ENCODE assay signal across 17 mouse cellular contexts in genomic region chr4:65813500-65814175, GRCm38 (mm10).
A peak's percentile ranks its signal among the peaks of the same experiment; 100 is the strongest.
DNase-seq lines count a peak whose midpoint lies in the region; ATAC-seq and TF ChIP-seq lines count a peak whose summit lies in the region.
"Had no signal": no experiment of that assay in that cellular context is flagged by ENCODE, and none has a peak within 500 bp of the region (broad histone marks: within the 10 kb centered on the region; RNA-seq: fewer than 3 reads in every experiment).

No protein-coding gene starts in this region.

- TF ChIP-seq CTCF in heart, adult 2 months (IDR thresholded peaks at IDR 0.05) = no peak

- H3K4me3 ChIP-seq in heart, adult 2 months = no peak overlapping the region
- H3K4me3 ChIP-seq in heart, embryonic 13.5 days = no peak overlapping the region
- no peak overlapping the region for H3K4me3 ChIP-seq in heart, embryonic 16.5 days (ENCODE audit: low read length)
- H3K4me3 ChIP-seq: embryonic facial prominence, embryonic 10.5 days; forebrain, embryonic 15.5 days; hindbrain, embryonic 10.5 days; intestine, embryonic 15.5 days; kidney, embryonic 15.5 days had no signal

- WGBS in heart, adult 2 months = 37% methylated on average over 1 of the region's 1 CpGs
- 33% methylated on average over 1 of the region's 1 CpGs for WGBS in heart, embryonic 13.5 days
- WGBS in heart, embryonic 16.5 days = 42% methylated on average over 1 of the region's 1 CpGs

- no peak for TF ChIP-seq EP300 in heart, adult 2 months (IDR thresholded peaks at IDR 0.05; ENCODE audit: insufficient read depth, low read depth, low read length)

- TF ChIP-seq POLR2A in heart, adult 2 months (IDR thresholded peaks at IDR 0.05; ENCODE audit: insufficient read depth, low read depth, low read length) = no peak

- no peaks in the 10 kb centered on the region for H3K9me3 ChIP-seq in heart, embryonic 13.5 days
- no peaks in the 10 kb centered on the region for H3K9me3 ChIP-seq in heart, embryonic 16.5 days (replicated peaks; ENCODE audit: control insufficient read depth, low read length)
- H3K9me3 ChIP-seq: embryonic facial prominence, embryonic 10.5 days; forebrain, embryonic 15.5 days; hindbrain, embryonic 10.5 days; intestine, embryonic 15.5 days; kidney, embryonic 15.5 days had no signal

- H3K27me3 ChIP-seq in heart, adult 2 months (ENCODE audit: control insufficient read depth, insufficient read depth, low read length) = no peaks in the 10 kb centered on the region
- H3K27me3 ChIP-seq in heart, embryonic 13.5 days (replicated peaks) = no peaks in the 10 kb centered on the region
- no peaks in the 10 kb centered on the region for H3K27me3 ChIP-seq in heart, embryonic 16.5 days (ENCODE audit: control insufficient read depth, insufficient read depth, low read length)
- H3K27me3 ChIP-seq: forebrain, embryonic 15.5 days; intestine, embryonic 15.5 days; kidney, embryonic 15.5 days had no signal

- no peaks in the 10 kb centered on the region for H3K36me3 ChIP-seq in heart, adult 2 months (ENCODE audit: control insufficient read depth, insufficient read depth, low read length)
- no peaks in the 10 kb centered on the region for H3K36me3 ChIP-seq in heart, embryonic 13.5 days
- H3K36me3 ChIP-seq in heart, embryonic 16.5 days (ENCODE audit: control insufficient read depth, insufficient read depth) = no peaks in the 10 kb centered on the region
- H3K36me3 ChIP-seq: embryonic facial prominence, embryonic 10.5 days; forebrain, embryonic 15.5 days; hindbrain, embryonic 10.5 days; intestine, embryonic 15.5 days; kidney, embryonic 15.5 days had no signal

- peak overlapping the region; percentile 33; the same call in 1 of the 2 replicates for H3K4me2 ChIP-seq in heart, embryonic 13.5 days
- no peak overlapping the region for H3K4me2 ChIP-seq in heart, embryonic 16.5 days (ENCODE audit: low read depth, low read length)
- H3K4me2 ChIP-seq: forebrain, embryonic 15.5 days; hindbrain, embryonic 14.5 days; intestine, embryonic 15.5 days; kidney, embryonic 15.5 days had no signal

- no peak for DNase-seq in heart, adult 2 months
- no peak for DNase-seq in heart, postnatal 14 days
- DNase-seq in heart, postnatal 36 days = no peak
- peak; percentile 1 for DNase-seq in skeletal muscle tissue, adult 2 months (ENCODE audit: low read depth, low spot score)
- no peak for DNase-seq in cerebellum, adult 9-11 months
- DNase-seq: adrenal gland, adult 2 months; adrenal gland, postnatal 25 days; gastrocnemius, postnatal 36 days; kidney, adult 18-20 months had no signal

- intact Hi-C loops in heart, adult 2 months (cut with DNase I) = loop anchor here (10.0 kb wide), 1 partner anchor 211 kb away; no protein-coding TSS in a partner anchor
- intact Hi-C loops in heart, postnatal 14 days (cut with DNase I) = no loop called here
- intact Hi-C loops in heart, postnatal 36 days (cut with DNase I) = no loop called here

- peaks cover 1% of the 10 kb centered on the region for H3K4me1 ChIP-seq in heart, adult 2 months (ENCODE audit: control insufficient read depth, insufficient read depth, low read length)
- H3K4me1 ChIP-seq in heart, embryonic 13.5 days = peaks cover 17% of the 10 kb centered on the region
- peaks cover 7% of the 10 kb centered on the region for H3K4me1 ChIP-seq in heart, embryonic 16.5 days (ENCODE audit: control insufficient read depth, insufficient read depth, low read length)
- H3K4me1 ChIP-seq: embryonic facial prominence, embryonic 10.5 days; forebrain, embryonic 15.5 days; hindbrain, embryonic 10.5 days; intestine, embryonic 15.5 days; kidney, embryonic 15.5 days had no signal

- H3K9ac ChIP-seq in heart, adult 2 months (ENCODE audit: low read depth, low read length) = no peak overlapping the region
- H3K9ac ChIP-seq in heart, embryonic 13.5 days = no peak overlapping the region
- no peak overlapping the region for H3K9ac ChIP-seq in heart, embryonic 16.5 days (ENCODE audit: low read length)
- H3K9ac ChIP-seq: forebrain, embryonic 15.5 days; hindbrain, embryonic 14.5 days; intestine, embryonic 15.5 days; kidney, embryonic 15.5 days had no signal

- no peaks in the 10 kb centered on the region for H3K79me2 ChIP-seq in heart, adult 2 months (replicated peaks; ENCODE audit: control insufficient read depth, insufficient read depth, low read length)

- ATAC-seq in heart, embryonic 13.5 days (ENCODE audit: extremely low read depth, insufficient number of reproducible peaks, low FRiP score, low TSS enrichment) = peak; percentile 54; the same call in 1 of the 2 replicates
- peak; percentile 88 for ATAC-seq in heart, embryonic 16.5 days (replicated peaks; ENCODE audit: extremely low read depth, insufficient read depth, low FRiP score)
- ATAC-seq: intestine, embryonic 15.5 days had no signal

- peak overlapping the region; percentile 63 for H3K27ac ChIP-seq in heart, adult 2 months
- peak overlapping the region; percentile 86 for H3K27ac ChIP-seq in heart, embryonic 13.5 days (replicated peaks)
- peak overlapping the region; percentile 96 for H3K27ac ChIP-seq in heart, embryonic 16.5 days (ENCODE audit: low read length)
- H3K27ac ChIP-seq: embryonic facial prominence, embryonic 10.5 days; forebrain, embryonic 15.5 days; hindbrain, embryonic 10.5 days; hindbrain, embryonic 14.5 days; intestine, embryonic 15.5 days; kidney, embryonic 15.5 days had no signal
